Mouse (Mus musculus) MEL-GATA-1-ER (cell line): ENCODE data around the gene Pnpo.

Experiments used
- DNase-seq: peaks from one replicate; pipeline ENCODE4 v3.0.0-alpha.2; 2012; ENCODE audit warnings: low read depth; ENCODE audit errors: extremely low read depth

The Pnpo gene

GRCm38 (mm10) chr11:96908594-96908993, 35.2 kb downstream of the Pnpo start:
- no peak for DNase-seq

- DNase-seq: no peak
Observed at GRCm38 (mm10) chr11:96906431-96907161, 37.2 kb downstream of the Pnpo start.

GRCm38 (mm10) chr11:96902639-96903635, 40.8 kb downstream of the Pnpo start:
- no peak for DNase-seq

- no peak for DNase-seq
Observed at GRCm38 (mm10) chr11:96901332-96901731, 42.5 kb downstream of the Pnpo start.

GRCm38 (mm10) chr11:96899449-96900306, 44.1 kb downstream of the Pnpo start:
- no peak for DNase-seq

- no peak for DNase-seq
Observed at GRCm38 (mm10) chr11:96895886-96896285, 47.9 kb downstream of the Pnpo start.

GRCm38 (mm10) chr11:96893203-96893842, 50.5 kb downstream of the Pnpo start:
- DNase-seq: no peak

GRCm38 (mm10) chr11:96891784-96892527, 51.8 kb downstream of the Pnpo start:
- no peak for DNase-seq
